Mouse (Mus musculus): ENCODE results near the gene Rfx1. TPM values are rescaled to one million over a fixed set of nuclear protein-coding genes. Genes with fewer than 3 reads are reported as not detected.

Gene Rfx1
- polyA plus RNA-seq, 1 experiment from 2014 or later = 7.5 TPM

DNA sequence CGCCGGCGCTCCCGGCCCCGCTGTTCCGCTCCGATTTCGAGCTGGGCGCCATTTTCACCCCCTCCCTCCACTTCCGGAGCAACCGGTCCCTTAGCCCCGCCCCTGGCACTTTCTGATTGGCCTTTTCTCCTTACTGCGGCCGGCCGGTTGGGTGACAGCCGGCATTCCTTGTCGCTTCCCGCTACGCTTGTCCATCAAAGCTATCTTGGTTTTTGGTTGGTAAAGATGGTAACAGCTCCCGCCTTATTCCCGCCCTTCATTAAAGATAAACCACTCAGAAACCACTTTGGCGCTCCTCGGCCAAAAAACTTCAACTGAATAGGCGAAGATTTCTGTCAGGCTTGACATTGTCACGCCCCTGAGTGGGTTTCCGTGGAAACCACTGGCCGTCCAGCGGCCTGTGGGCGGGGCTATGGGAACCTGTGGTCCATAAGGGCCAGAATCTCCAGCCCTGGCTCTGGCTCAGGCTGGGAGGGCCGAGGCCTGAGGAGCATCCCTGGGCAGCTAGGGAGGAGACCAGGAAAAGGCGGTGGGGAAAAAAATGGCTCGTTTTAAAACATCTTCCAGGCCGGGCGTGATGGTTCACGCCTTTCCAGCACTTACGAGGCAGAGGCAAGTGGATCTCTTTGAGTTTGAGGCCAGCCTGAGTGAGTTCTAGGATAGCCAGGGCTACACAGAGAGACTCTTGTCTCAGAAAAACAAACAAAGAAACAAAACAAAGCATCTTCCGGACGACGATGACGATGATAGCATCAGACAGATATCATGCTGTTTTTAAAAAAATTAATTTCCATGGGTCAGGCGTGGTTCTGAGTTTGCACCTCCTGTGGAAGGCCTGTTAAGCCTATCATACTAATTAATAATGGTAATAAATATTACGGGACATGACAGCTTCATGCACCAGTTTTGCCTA is 38.3 kb downstream of the Rfx1 start, which contains the start of gene Dcaf15:
Gene Dcaf15, minus strand, starts transcription at position 72 of the 913 bp plus-strand sequence.
- Histone ChIP-seq H3K4me2 (peak within 1 kb of the TSS; percentile 76), H3K27ac (ENCODE audit: low read depth, low read length) (peak within 1 kb of the TSS; percentile 79), H3K27me3 (ENCODE audit: control insufficient read depth, insufficient read depth, low read length) (no peaks in the 10 kb centered on the region), H3K9ac (ENCODE audit: low read depth, low read length) (peak within 1 kb of the TSS; percentile 81), H3K4me3 (ENCODE audit: low read depth, low read length) (peak within 1 kb of the TSS; percentile 67), H3K4me1 (ENCODE audit: control insufficient read depth, insufficient read depth, low read length) (peaks cover 13% of the 10 kb centered on the region), H3K36me3 (ENCODE audit: control insufficient read depth, insufficient read depth, low read length) (peaks cover 6% of the 10 kb centered on the region; the same call in 1 of the 2 replicates), H3K9me3 (replicated peaks; ENCODE audit: control insufficient read depth, low read length) (no peaks in the 10 kb centered on the region)
- peak; percentile 91 for ATAC-seq (replicated peaks; ENCODE audit: insufficient number of reproducible peaks, low FRiP score, low TSS enrichment)
- 8% methylated on average over 42 of the region's 42 CpGs for WGBS (ENCODE audit: insufficient replicate concordance)

DNA sequence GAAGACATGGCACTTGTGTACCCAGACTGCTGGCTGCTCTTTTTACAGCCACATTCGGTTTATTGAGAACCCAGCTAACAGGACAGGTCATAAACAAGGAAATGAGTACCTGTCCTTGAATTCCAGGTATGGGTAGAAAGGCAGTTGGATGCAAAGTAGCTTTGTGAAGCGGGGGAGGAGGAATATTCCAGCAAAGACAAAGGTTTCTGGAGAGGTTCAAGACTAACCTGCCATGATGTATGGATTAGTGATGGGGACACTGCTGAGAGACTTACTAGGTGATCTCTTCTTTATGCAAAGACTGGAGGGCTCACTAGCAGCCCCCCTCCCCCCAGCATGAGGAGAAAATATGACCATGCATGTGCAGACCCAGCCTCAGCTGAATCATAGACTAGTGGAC is 39.0 kb downstream of the Rfx1 start:
- Histone ChIP-seq H3K9me3 (replicated peaks; ENCODE audit: control insufficient read depth, low read length) (no peaks in the 10 kb centered on the region), H3K4me2 (no peak overlapping the region), H3K27ac (ENCODE audit: low read depth, low read length) (no peak overlapping the region), H3K27me3 (ENCODE audit: control insufficient read depth, insufficient read depth, low read length) (no peaks in the 10 kb centered on the region), H3K36me3 (ENCODE audit: control insufficient read depth, insufficient read depth, low read length) (peaks cover 6% of the 10 kb centered on the region; the same call in 1 of the 2 replicates), H3K9ac (ENCODE audit: low read depth, low read length) (0 out of 2 replicates have a peak overlapping the region, but pooled peaks have one; percentile 5), H3K4me3 (ENCODE audit: low read depth, low read length) (no peak overlapping the region), H3K4me1 (ENCODE audit: control insufficient read depth, insufficient read depth, low read length) (peaks cover 13% of the 10 kb centered on the region)
- no peak for ATAC-seq (replicated peaks; ENCODE audit: insufficient number of reproducible peaks, low FRiP score, low TSS enrichment)
- 80% methylated on average over 2 of the region's 2 CpGs for WGBS (ENCODE audit: insufficient replicate concordance)

DNA sequence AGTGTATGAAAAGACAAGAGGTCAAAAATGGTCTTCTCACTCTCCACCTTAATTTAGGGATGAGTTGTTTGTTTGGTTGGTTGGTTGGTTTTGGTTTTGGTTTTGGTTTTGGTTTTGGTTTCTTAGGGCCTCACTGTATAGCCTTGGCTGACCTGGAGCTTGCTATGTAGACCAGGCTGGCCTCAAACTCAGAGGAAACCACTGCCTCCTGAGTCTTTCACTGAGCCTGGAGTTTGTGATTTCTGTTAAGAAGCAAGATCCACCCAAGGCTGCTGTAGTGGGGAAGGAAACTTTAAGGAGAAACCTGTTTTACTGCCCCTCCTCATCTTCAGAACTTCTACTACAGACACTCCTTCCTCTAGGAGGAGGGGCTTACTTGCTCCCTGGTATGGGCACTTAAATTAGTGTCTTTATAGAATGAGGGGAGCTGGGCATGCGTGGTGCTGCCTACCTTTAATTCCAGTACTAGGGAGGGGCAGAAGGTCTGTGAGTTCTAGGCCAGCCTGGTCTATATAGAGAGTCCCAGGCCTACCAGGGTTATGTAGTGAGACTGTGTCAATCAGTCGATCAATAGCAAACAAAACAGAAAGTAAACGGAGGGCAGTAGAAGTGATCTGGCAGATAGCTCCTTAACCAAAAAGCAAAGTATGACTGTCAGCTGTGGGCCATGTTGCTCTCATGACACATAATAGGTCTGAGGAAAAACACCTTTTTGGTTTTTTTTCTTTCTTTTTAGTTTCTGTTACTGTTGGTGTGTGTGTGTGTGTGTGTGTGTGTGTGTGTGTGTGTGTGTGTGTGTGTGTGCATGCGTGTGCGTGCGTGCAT is 39.8 kb downstream of the Rfx1 start:
- ATAC-seq (replicated peaks; ENCODE audit: insufficient number of reproducible peaks, low FRiP score, low TSS enrichment) = no peak
- Histone ChIP-seq H3K4me2 (no peak overlapping the region), H3K9me3 (replicated peaks; ENCODE audit: control insufficient read depth, low read length) (no peaks in the 10 kb centered on the region), H3K27ac (ENCODE audit: low read depth, low read length) (no peak overlapping the region), H3K36me3 (ENCODE audit: control insufficient read depth, insufficient read depth, low read length) (peaks cover 6% of the 10 kb centered on the region; the same call in 1 of the 2 replicates), H3K4me1 (ENCODE audit: control insufficient read depth, insufficient read depth, low read length) (peaks cover 13% of the 10 kb centered on the region), H3K27me3 (ENCODE audit: control insufficient read depth, insufficient read depth, low read length) (no peaks in the 10 kb centered on the region), H3K4me3 (ENCODE audit: low read depth, low read length) (no peak overlapping the region), H3K9ac (ENCODE audit: low read depth, low read length) (no peak overlapping the region)
- WGBS (ENCODE audit: insufficient replicate concordance) = 92% methylated on average over 6 of the region's 6 CpGs

DNA sequence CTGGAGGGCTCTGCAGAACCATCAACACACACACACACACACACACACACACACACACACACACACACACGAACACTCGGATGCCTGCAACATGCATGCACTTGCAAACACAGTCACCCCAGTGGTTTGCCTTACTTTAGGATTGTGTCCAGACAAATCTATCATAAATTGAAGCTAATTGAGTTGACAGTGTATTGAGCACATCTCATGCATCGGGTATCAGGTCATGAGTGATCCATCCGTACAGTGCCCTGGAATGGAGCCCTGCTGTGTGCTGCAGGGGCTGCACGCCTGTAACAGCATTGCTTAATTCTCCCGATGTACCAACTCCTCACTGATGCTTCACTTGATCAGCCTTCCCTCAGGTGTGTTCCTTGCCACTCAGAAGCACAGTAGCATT is 49.0 kb downstream of the Rfx1 start:
- ATAC-seq (replicated peaks; ENCODE audit: insufficient number of reproducible peaks, low FRiP score, low TSS enrichment) = no peak
- no peak overlapping the region for H3K4me2 ChIP-seq
- no peaks in the 10 kb centered on the region for H3K4me1 ChIP-seq (ENCODE audit: control insufficient read depth, insufficient read depth, low read length)
- H3K27me3 ChIP-seq (ENCODE audit: control insufficient read depth, insufficient read depth, low read length) = no peaks in the 10 kb centered on the region
- WGBS (ENCODE audit: insufficient replicate concordance) = 79% methylated on average over 6 of the region's 6 CpGs
- no peak overlapping the region for H3K27ac ChIP-seq (ENCODE audit: low read depth, low read length)
- H3K9ac ChIP-seq (ENCODE audit: low read depth, low read length) = no peak overlapping the region
- no peaks in the 10 kb centered on the region for H3K9me3 ChIP-seq (replicated peaks; ENCODE audit: control insufficient read depth, low read length)
- no peaks in the 10 kb centered on the region for H3K36me3 ChIP-seq (ENCODE audit: control insufficient read depth, insufficient read depth, low read length)
- H3K4me3 ChIP-seq (ENCODE audit: low read depth, low read length) = no peak overlapping the region

DNA sequence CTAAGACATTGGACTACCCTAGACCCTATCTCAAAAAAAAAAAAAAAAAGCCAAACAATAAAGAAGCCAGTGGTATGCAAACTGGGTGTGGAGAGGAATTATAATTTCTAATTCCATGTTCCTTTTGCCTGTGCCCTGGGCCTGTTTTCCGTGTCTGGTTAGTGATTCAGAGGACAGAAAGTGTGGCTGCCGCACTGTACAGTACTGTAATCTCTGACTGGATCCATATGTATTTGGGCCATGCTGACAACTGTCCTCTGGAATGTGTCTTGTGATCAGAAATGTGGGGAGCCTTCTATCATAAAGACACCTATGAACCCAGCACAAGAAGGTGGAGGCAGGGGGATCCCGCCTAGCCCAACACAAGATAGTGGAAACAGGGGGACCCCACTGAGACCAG is 55.5 kb downstream of the Rfx1 start:
- H3K4me3 ChIP-seq (ENCODE audit: low read depth, low read length) = no peak overlapping the region
- 82% methylated on average over 3 of the region's 3 CpGs for WGBS (ENCODE audit: insufficient replicate concordance)
- H3K4me2 ChIP-seq = no peak overlapping the region
- H3K4me1 ChIP-seq (ENCODE audit: control insufficient read depth, insufficient read depth, low read length) = no peaks in the 10 kb centered on the region
- no peaks in the 10 kb centered on the region for H3K27me3 ChIP-seq (ENCODE audit: control insufficient read depth, insufficient read depth, low read length)
- H3K36me3 ChIP-seq (ENCODE audit: control insufficient read depth, insufficient read depth, low read length) = no peaks in the 10 kb centered on the region
- ATAC-seq (replicated peaks; ENCODE audit: insufficient number of reproducible peaks, low FRiP score, low TSS enrichment) = no peak
- no peak overlapping the region for H3K27ac ChIP-seq (ENCODE audit: low read depth, low read length)
- no peaks in the 10 kb centered on the region for H3K9me3 ChIP-seq (replicated peaks; ENCODE audit: control insufficient read depth, low read length)
- H3K9ac ChIP-seq (ENCODE audit: low read depth, low read length) = no peak overlapping the region

DNA sequence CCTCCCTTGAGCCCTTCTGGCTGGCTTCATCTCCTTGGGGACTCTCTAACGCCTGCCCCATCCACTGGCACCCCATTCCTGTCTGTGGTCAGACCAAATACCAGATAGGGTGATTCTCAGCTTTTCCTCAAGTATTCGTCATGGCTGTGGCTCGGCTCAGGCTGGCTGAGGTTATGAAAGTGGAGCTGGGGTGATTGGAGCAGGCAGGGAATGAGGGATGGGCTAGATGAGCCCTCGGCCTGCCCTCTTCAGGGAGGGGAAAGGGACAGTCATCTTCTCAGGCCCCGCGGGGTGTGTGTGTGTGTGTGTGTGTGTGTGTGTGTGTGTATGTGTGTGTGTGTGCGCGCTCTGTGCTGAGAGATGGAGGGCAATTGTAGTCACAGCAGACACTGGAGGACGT is 59.0 kb downstream of the Rfx1 start, which contains the start of gene Podnl1:
Gene Podnl1, plus strand, starts transcription at position 334 of the 400 bp plus-strand sequence.
- H3K36me3 ChIP-seq (ENCODE audit: control insufficient read depth, insufficient read depth, low read length) = no peaks in the 10 kb centered on the region
- peaks cover 1% of the 10 kb centered on the region; the same call in 1 of the 2 replicates for H3K27me3 ChIP-seq (ENCODE audit: control insufficient read depth, insufficient read depth, low read length)
- no peak within 1 kb of the TSS for H3K4me3 ChIP-seq (ENCODE audit: low read depth, low read length)
- no peaks in the 10 kb centered on the region for H3K9me3 ChIP-seq (replicated peaks; ENCODE audit: control insufficient read depth, low read length)
- no peak within 1 kb of the TSS for H3K27ac ChIP-seq (ENCODE audit: low read depth, low read length)
- H3K9ac ChIP-seq (ENCODE audit: low read depth, low read length) = no peak within 1 kb of the TSS
- no peak for ATAC-seq (replicated peaks; ENCODE audit: insufficient number of reproducible peaks, low FRiP score, low TSS enrichment)
- 52% methylated on average over 9 of the region's 9 CpGs for WGBS (ENCODE audit: insufficient replicate concordance)
- no peaks in the 10 kb centered on the region; the same call in 1 of the 2 replicates for H3K4me1 ChIP-seq (ENCODE audit: control insufficient read depth, insufficient read depth, low read length)
- H3K4me2 ChIP-seq = no peak within 1 kb of the TSS

DNA sequence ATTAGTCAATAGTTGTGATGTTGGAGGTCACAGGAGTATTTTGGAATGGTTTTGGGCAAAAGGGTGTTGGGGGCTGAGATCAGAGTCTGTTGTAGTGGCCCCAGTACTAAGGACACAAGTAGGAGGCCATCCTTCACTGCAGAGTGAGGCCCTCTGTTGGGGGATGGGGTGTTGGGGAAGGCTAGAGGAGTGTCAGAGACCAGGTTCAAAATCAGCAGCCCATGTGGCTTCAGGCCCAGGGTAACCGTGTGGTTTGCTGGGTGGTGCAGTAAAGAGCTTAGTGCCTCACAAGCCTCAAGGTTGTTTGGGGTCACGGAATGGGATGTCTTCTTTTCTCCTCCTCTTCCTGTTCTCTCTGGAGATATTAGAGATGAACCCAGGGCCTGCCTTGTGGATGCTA is 60.1 kb downstream of the Rfx1 start:
- Histone ChIP-seq H3K9ac (ENCODE audit: low read depth, low read length) (no peak overlapping the region), H3K36me3 (ENCODE audit: control insufficient read depth, insufficient read depth, low read length) (no peaks in the 10 kb centered on the region), H3K27ac (ENCODE audit: low read depth, low read length) (no peak overlapping the region), H3K9me3 (replicated peaks; ENCODE audit: control insufficient read depth, low read length) (no peaks in the 10 kb centered on the region), H3K4me1 (ENCODE audit: control insufficient read depth, insufficient read depth, low read length) (no peaks in the 10 kb centered on the region; the same call in 1 of the 2 replicates), H3K4me3 (ENCODE audit: low read depth, low read length) (no peak overlapping the region), H3K27me3 (ENCODE audit: control insufficient read depth, insufficient read depth, low read length) (peaks cover 8% of the 10 kb centered on the region; the same call in 1 of the 2 replicates), H3K4me2 (no peak overlapping the region)
- WGBS (ENCODE audit: insufficient replicate concordance) = 72% methylated on average over 2 of the region's 2 CpGs
- no peak for ATAC-seq (replicated peaks; ENCODE audit: insufficient number of reproducible peaks, low FRiP score, low TSS enrichment)

DNA sequence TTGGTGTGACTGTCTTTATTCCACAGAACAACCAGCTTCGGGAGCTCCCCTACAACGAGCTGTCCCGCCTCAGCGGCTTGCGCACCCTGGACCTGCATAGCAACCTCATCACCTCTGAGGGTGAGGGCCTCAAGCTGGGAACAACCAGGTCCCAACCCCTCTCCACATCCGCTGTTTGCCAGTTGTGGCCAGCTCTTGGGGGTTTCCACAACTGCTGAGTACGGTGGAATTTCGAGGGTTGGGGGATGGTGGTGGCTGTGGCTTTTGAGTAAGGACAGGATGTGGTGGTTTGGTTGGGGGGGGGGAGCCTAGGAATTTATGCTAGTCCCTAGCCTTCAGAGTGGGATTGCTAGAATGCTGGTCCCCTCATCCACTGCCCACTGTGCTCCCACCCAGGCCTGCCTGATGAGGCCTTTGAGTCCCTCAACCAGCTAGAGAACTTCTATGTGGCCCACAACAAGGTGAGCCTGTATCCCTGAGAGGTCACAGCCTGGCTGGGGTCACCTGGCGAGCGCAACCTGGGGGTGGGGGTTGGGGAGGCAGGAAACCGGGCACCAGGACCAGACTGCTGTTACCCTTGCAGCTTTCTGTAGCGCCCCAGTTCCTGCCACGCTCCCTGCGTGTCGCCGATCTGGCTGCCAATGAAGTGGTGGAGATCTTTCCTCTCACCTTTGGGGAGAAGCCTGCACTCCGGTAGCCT is 60.7 kb downstream of the Rfx1 start:
- H3K4me1 ChIP-seq (ENCODE audit: control insufficient read depth, insufficient read depth, low read length) = no peaks in the 10 kb centered on the region; the same call in 1 of the 2 replicates
- no peak overlapping the region for H3K4me3 ChIP-seq (ENCODE audit: low read depth, low read length)
- no peak for ATAC-seq (replicated peaks; ENCODE audit: insufficient number of reproducible peaks, low FRiP score, low TSS enrichment)
- H3K9me3 ChIP-seq (replicated peaks; ENCODE audit: control insufficient read depth, low read length) = no peaks in the 10 kb centered on the region
- no peak overlapping the region for H3K27ac ChIP-seq (ENCODE audit: low read depth, low read length)
- H3K4me2 ChIP-seq = no peak overlapping the region
- peaks cover 8% of the 10 kb centered on the region; the same call in 1 of the 2 replicates for H3K27me3 ChIP-seq (ENCODE audit: control insufficient read depth, insufficient read depth, low read length)
- no peaks in the 10 kb centered on the region for H3K36me3 ChIP-seq (ENCODE audit: control insufficient read depth, insufficient read depth, low read length)
- WGBS (ENCODE audit: insufficient replicate concordance) = 46% methylated on average over 17 of the region's 17 CpGs
- no peak overlapping the region for H3K9ac ChIP-seq (ENCODE audit: low read depth, low read length)

All from heart, embryonic 11.5 days (tissue).